Mouse (Mus musculus): ENCODE results near the gene E130114P18Rik.

DNA sequence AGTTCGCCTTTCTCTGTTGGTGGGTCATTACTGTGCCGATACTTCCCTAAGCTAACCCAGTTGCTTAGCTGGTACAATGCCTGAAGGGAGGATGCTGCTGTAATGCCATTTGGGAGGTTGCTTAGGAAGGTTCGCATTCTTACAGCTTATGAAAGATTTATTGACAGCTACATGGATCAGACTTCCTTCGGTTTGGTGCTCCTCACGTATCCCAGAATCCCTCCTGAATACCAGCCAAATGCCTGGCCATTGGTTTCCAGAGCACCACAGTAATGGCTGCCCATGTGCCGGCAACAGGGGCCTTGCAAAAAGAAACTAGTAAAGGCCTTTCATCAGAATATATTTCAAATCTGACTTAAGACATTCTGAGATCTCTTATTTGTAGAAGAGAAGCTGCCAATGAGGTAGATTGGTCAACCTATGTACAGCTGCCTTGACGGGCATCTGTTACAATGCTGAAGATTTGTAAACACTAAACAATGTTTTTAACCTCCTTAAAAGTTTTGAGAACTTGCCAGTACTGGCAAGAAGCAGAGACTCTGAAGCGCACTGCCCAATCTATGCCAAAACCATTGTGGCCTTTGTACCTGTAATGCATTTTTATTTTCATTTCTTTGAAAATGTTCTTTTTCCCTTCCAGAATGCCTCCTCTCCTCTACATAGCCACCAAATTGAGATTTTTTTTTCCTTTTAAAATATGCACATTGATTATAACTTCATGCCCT lies 7.8 kb upstream of the E130114P18Rik start:
- TF ChIP-seq POLR2A (IDR thresholded peaks at IDR 0.05; ENCODE audit: low read depth, low read length) (no peak), CTCF (IDR thresholded peaks at IDR 0.05; ENCODE audit: extremely low read depth, insufficient read length, insufficient replicate concordance, low read depth, low read length) (no peak)

All from small intestine, adult 2 months (tissue).